Mouse (Mus musculus) splenic B cell, adult 2 months (primary cell): ENCODE measurements around the gene Tepsin.
A peak's percentile ranks its signal among the peaks of the same experiment; 100 is the strongest.

ENCODE experiments used
- DNase-seq: peaks from one replicate; pipeline ENCODE4 v3.0.0-alpha.2; 2011; ENCODE audit warnings: low read depth, low spot score
- H3K27me3 ChIP-seq: 2 replicates; pipeline ENCODE4 v1.6.1; 2012; ENCODE audit warnings: mild to moderate bottlenecking, low read length, moderate library complexity, mixed read lengths; ENCODE audit not compliant: control insufficient read depth, poor library complexity, insufficient read depth, severe bottlenecking
- H3K36me3 ChIP-seq: 2 replicates; pipeline ENCODE4 v1.6.1; 2012; ENCODE audit warnings: mild to moderate bottlenecking, low read length, moderate library complexity, mixed read lengths; ENCODE audit not compliant: control insufficient read depth, poor library complexity, insufficient read depth, severe bottlenecking

Tepsin gene

DNA sequence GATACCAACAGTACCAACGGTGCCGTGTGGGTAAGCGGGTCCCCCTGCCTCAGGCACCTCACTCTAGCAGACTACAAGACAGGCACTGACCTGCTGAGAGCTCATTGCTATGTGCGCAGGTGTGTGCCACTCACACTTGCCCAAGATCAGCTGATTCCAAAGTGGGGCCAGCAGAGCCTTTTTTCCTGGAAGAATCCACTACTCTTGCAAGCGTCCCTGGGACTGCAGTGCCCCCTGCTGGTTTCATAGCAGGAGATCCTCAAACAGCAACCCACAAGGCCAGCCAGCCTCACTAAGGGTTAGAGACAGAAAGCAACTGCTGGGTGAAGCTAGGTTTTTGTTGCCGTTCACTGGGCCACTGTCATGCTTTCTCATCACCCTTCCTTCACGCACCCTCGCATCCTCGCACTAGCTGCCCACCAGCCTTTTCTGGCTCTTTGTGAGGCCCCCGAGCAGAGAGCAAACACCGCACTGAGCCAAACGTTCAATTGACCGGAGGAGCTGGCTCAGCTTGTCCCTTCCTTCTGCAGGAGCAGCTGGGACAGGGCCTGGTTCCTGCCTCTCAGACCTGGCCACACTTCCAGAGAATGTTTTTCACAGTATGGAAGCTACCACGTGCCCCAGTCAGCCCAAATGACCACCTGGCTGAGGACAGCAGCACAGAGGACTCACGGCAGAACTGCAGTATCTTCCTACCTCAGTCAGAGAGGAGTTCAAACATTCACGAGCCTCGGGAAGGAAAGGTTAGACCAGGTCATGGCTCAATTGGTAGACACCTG is 22.3 kb upstream of the Tepsin start:
- H3K36me3 ChIP-seq: peaks cover 9% of the 10 kb centered on the region
- peak; percentile 34 for DNase-seq
- no peaks in the 10 kb centered on the region for H3K27me3 ChIP-seq

DNA sequence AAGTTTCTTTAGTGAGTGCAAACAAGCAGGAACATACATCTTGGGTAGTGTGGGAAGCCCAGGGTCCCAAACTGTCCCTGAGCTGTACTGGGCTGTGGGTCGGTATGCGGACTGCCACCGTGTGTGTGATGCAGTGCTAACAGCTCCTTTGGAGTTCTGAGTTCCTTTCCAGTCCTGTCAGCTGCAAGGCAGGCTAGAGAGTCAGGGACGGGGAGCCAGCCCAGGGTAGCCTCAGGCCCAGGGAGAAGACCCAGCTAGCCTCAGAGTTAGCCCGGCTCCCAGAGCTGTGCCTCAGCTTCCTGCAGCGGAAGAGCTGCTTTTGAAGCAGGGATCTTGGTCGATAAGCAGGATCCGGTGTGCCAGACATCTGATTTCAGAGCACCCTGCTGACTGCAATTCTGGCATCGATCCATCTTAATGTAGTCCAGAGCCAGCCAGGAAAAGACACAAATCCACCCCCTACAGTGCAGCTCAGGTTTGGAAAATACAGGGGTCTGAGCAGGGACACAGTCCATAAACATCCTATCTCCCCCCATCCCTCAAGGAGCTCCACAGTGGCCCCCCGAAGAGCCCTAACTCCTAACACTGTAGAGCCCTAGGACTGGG is 21.5 kb upstream of the Tepsin start:
- DNase-seq: no peak
- peaks cover 9% of the 10 kb centered on the region for H3K36me3 ChIP-seq
- no peaks in the 10 kb centered on the region for H3K27me3 ChIP-seq

DNA sequence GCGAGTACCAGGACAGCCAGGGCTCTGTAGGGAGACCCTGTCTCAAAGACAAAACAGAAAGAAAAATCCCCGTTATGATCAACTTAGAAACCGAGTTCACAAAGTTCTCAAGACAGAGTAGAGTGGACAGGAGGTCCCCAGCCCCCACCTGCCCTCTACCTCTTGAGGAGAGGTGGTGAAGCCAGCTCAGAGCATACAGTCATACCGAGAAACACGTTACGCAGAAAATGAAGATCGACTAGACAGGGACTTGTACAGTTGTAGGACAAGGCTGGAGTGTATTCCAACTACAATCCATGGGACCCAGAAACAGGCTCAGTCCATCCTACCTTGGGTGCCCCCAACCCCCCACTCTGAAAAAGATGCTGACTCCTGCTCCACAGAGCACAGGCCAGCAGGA is 20.6 kb upstream of the Tepsin start:
- Histone ChIP-seq H3K27me3 (no peaks in the 10 kb centered on the region), H3K36me3 (peaks cover 7% of the 10 kb centered on the region)
- DNase-seq: no peak

DNA sequence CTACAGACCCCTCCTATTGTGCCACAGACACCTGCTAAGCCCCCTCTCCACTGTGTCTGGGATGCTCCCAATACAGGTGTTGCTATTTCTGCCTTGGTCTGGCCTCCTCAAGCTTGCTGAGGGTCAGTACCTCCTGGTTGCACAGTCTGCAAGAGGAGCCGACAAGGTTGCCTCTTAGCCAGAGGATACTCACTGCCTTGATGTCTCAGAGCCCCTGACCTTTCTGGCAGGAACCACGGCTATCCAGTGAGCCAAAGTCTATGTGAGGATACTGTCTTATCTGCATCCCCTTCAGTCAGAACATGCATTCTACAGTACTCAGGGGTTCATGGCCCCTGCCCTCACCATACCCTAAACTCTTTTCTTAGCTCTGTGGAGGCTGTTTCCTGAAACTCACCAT is 19.1 kb upstream of the Tepsin start:
- Histone ChIP-seq H3K36me3 (peaks cover 6% of the 10 kb centered on the region), H3K27me3 (no peaks in the 10 kb centered on the region)
- no peak for DNase-seq

DNA sequence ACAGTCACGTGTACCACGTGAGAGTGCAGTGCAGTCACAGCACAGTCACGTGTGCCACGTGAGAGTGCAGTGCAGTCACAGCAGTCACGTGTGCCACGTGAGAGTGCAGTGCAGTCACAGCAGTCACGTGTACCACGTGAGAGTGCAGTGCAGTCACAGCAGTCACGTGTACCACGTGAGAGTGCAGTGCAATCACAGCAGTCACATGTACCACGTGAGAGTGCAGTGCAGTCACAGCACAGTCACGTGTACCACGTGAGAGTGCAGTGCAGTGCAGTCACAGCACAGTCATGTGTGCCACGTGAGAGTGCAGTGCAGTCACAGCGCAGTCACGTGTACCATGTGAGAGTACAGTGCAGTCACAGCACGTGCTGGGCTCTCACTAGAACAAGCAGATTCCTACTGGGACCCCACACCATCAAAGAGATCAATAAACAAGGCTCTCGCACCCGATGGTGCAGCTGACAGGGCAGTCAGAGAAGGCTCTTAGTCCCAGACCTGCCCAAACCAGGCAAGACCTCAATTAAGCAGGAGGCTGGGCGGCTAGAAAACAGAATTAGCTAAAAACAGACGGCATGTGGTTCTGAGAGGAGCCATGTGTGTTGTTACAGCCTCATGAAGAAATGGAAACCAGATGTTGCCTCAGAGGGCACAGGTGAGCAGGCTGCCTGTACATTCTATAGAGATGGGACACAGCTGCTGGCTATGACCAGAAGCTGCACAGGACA is 16.1 kb upstream of the Tepsin start:
- Histone ChIP-seq H3K36me3 (peaks cover 11% of the 10 kb centered on the region), H3K27me3 (no peaks in the 10 kb centered on the region)
- no peak for DNase-seq

DNA sequence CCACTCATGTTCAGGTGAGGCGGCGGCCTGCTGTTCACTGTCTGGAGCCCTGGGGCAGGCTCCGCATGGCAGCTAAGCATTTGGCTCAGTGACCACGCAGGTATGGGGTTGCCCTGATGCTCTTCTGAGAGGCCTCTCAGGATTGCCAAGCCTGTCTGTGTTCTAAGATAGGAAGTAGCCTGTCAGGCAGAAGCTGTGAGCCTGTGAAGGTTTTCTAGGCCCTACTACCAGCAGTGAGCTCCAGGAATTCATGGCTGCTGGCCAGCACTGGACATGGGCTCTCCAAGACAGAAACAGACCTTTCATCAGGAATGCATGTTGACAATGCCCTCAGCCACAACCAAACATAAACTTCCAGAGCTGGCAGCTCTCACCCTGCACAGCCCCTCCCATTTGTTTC is 13.6 kb upstream of the Tepsin start:
- no peak for DNase-seq

DNA sequence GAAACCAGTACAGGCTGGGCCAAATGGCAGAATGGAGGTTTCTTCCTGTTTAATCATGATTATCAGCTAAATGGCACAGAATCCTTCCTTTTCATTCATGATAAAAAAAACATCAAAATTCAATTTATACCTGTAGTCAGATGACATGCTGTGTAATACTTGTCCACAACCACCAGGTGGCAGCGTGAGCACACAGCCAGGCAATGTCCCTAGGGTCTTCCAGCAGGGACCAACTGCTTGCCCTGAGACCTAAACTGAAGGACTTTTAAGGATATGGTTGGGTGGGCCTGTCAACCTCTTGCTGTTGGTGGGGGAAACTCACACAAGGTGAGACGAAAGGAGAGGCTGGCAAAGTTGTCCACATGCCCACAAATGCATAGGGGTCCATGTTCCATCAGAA is 12.5 kb upstream of the Tepsin start:
- peaks cover 12% of the 10 kb centered on the region for H3K36me3 ChIP-seq
- peak; percentile 74 for DNase-seq
- no peaks in the 10 kb centered on the region for H3K27me3 ChIP-seq

More for the DNA sequence above, 13.6 kb upstream of the Tepsin start:
- peaks cover 14% of the 10 kb centered on the region for H3K36me3 ChIP-seq
- no peaks in the 10 kb centered on the region for H3K27me3 ChIP-seq

DNA sequence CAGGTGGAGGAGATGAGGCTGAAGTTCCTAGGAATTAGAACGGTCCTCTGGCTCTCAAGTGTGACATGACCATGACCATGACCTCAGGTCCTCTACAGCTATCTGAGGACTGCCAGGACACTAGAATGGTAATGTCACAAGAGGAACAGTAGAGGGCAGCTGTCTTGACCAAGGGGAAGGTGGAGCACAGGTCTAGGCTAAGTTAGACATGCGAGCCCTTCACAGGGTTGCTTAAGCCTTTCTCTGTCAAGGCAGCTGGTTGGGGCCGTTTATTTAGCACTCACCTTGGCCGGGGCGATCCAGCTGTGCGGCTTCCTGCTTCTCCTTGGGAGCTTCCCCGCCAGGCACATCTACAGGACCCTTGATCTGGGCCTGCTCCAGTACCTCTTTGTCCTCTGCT is 12.0 kb upstream of the Tepsin start:
- no peak for DNase-seq
- H3K36me3 ChIP-seq: peaks cover 14% of the 10 kb centered on the region
- no peaks in the 10 kb centered on the region for H3K27me3 ChIP-seq

DNA sequence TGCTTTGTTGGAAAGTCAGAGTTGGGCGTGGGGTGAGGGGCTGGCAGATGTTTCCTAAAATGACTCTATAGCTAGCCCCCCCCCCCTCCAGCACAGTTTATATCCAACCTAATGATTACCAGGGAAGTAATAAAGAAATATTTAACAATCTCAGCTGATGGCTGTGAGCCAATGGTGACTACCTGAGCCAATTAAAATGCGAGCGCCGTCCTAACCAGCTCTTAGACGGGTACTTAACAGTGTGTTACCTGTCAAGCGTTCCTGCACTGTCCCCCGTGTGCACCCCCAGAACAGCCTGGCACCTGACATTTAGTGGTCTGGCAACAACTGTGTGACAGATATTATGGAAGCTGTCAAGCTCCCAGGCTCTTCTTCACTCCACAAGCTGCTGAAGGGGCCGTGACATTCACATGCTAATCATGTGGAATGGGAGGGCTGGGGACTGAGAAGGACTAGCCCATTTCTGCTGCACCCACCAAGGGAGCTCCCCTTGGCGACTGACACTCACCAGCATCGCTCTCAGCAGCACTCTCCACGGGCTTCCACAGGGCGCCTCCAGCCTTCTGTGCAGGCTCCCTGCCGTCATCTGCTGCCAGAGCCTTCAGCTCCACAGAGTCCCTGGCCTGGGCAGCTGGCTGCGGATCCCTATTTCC is 11.2 kb upstream of the Tepsin start:
- H3K36me3 ChIP-seq: peaks cover 18% of the 10 kb centered on the region
- no peaks in the 10 kb centered on the region for H3K27me3 ChIP-seq
- no peak for DNase-seq

DNA sequence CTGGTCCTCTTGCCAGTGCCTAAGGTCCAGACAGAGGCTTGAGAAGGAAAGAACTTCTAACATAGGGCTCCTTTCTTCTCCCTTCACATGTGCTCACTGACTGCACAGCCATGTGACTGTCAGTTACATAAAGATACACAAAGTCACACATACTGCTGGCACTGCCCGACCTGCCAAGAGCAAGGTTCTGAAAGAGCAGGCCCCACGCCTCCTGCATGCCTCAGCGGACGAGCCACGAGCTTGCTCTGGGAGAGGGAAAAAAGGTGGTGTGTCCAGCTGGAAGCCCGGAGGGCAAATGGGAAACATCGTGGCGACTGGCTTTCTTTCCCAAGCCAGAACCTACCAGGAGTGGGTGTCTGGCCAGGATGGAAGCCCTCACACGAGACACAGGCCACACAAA is 9.3 kb upstream of the Tepsin start:
- H3K36me3 ChIP-seq: peaks cover 17% of the 10 kb centered on the region
- no peaks in the 10 kb centered on the region for H3K27me3 ChIP-seq
- no peak for DNase-seq

DNA sequence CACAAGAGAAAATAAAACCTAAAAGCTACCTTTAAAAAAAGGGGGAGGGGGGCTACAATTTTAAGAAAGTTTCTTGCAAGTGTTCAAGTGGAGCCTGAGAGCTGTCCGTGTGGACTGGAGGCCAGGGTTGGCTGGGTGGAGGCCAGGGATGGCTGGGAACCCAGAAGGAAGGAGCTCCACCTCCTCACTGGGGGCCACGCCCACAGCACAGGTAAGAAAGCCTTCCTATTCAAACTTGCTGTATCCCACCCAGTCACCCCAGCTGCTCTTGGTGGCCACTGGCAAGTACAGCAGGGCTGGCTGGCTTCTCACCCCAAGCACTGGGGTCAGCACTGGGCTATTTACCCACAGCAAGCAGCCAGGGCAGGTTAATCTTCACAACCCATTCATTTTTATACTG is 8.5 kb upstream of the Tepsin start:
- Histone ChIP-seq H3K27me3 (no peaks in the 10 kb centered on the region), H3K36me3 (peaks cover 17% of the 10 kb centered on the region)
- no peak for DNase-seq

DNA sequence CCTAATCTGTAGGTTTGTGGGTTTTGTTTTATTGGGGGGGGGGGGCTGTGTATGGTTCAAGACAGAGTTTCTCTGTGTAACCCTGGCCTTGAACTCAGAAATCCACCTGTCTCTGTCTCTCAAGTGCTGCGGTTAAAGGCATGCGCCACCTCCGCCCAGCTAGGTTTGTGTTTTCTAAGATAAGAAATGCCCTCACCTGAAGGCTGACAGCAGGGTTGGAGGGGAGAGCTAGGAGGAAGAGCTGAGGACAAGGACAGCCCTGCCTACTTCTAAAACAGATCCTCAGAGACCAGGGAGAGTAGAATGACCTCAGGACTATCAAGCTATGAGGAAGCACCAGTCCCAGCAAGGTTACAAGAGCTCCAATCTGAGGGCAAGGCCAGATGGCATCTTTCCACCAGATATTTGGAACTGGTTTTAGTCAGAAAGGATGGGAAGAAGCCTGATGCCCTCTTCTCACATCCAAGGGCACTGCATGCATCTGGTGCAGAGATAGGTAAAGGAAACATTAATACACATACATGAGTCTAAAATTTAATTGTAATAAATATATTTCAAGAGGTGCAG is 5.0 kb upstream of the Tepsin start:
- Histone ChIP-seq H3K36me3 (peaks cover 9% of the 10 kb centered on the region; the same call in 1 of the 2 replicates), H3K27me3 (no peaks in the 10 kb centered on the region)
- no peak for DNase-seq

DNA sequence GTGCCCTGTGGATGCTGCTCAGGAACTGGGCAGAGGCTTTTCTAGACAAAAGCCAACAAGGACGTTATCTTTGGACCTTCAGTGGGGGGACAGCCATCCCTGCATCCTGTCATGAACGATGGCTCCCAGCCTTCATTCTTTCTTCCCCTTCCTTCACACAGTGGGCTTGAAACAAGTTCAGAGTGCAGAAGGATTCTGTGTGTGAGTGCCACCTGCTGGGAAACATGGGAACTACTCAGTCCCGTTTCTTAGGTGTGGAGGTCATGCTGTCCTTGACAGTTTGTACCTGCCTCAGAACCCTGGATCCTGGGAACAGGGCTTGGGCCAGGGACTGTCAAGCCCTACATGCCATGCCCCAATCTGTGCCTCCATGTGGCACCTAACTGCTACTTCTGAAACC is 2.5 kb upstream of the Tepsin start:
- no peaks in the 10 kb centered on the region for H3K27me3 ChIP-seq
- peaks cover 7% of the 10 kb centered on the region; the same call in 1 of the 2 replicates for H3K36me3 ChIP-seq

DNA sequence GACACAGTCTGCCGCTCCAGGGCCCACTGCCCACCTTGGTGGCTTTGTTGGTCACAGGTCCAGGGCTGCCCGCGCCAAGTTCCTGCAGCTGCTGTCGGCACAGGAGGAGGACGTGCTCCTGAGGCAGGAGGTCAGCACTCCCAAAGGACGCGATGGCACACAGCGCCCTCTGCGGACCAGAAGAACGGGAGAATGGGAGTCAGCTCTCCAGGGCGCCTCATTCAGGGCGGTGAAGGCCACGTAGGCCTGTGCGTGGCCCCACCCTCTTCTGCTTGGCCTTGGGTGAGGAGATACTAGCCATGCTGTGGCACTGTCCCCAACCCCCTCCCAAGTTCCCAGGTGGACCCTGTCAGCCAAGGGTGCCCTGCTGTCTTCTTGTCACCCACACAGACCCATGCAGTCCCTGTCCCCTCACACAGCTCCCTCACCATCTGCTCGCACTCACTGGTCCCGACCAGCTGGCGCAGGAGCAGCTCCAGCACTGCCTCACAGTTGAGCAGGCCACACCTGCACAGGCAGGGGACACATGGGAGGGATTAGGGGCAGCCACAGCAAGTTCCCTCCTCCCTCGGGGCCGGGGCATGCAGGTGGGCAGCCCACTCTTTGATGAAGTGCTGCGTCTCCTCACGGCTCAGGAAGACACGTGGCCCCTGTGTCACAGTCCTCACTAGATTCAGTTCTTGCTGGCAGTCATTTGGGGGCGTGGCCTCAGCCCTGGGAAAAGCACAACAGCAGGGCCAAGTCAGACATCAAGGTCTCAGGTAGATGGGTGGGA is 5.5 kb downstream of the Tepsin start:
- DNase-seq: no peak
- peaks cover 11% of the 10 kb centered on the region for H3K36me3 ChIP-seq
- no peaks in the 10 kb centered on the region for H3K27me3 ChIP-seq

More for the DNA sequence above, 2.5 kb upstream of the Tepsin start:
- peak; percentile 82 for DNase-seq
